Mouse (Mus musculus): ENCODE measurements at regions not wholly inside any gene's neighbourhood (a gene's known extent, or its start where the extent isn't known, plus 50 kb on each side); places are given as distances from the start of the nearest gene placed in this dataset.

- DNase-seq (ENCODE audit: low spot score in 2 of 2), result no peak
Observed at GRCm38 (mm10) chr6:133170548-133170947, 65.8 kb downstream of the Smim10l1 start.

GRCm38 (mm10) chr6:133171286-133171685 is 66.6 kb downstream of the Smim10l1 start:
- DNase-seq (ENCODE audit: low spot score in 2 of 2), result no peak

GRCm38 (mm10) chr6:133206173-133206572 is 85.8 kb upstream of the 5530400C23Rik start:
- peak; percentile 51 to 59 for DNase-seq (ENCODE audit: low spot score in 2 of 2)
